Mouse (Mus musculus) megakaryocyte-erythroid progenitor cell, adult 5-6 weeks (primary cell): ENCODE data around the gene Nrk. TPM values are rescaled to one million over a fixed set of nuclear protein-coding genes. Genes with fewer than 3 reads are reported as not detected.

ENCODE experiments used
- total RNA-seq, 2 experiments: library from RNA; stranded (forward) in 1 of 2; stranded (reverse) in 1 of 2; fragments of 200-1000, 215-1000 nt in 1 of 2; fragments of >200 nt in 1 of 2; fragmentation: Nextera tagmentation in 1 of 2; gene quantifications; 2 replicates each; pipeline ENCODE4 v1.2.3; 2014 to 2017

Gene Nrk
- total RNA-seq, 2 experiments from 2014 or later: not detected

Other genes with a start within 250 kb of the Nrk start
- gene Serpina7, start 170.8 kb downstream of the Nrk start, total RNA-seq (2014; fragmentation: Nextera tagmentation): not detected in 2 replicates
- not detected in 2 replicates for gene Serpina7, start 170.8 kb downstream of the Nrk start, total RNA-seq (2017)
- not detected in 2 replicates for gene 4930513O06Rik, start 171.8 kb downstream of the Nrk start, total RNA-seq (2014; fragmentation: Nextera tagmentation)
- not detected in 2 replicates for gene 4930513O06Rik, start 171.8 kb downstream of the Nrk start, total RNA-seq (2017)